Mouse (Mus musculus): ENCODE measurements around the gene Erbb4. TPM values are rescaled to one million over a fixed set of nuclear protein-coding genes. Genes with fewer than 3 reads are reported as not detected.
A peak's percentile ranks its signal among the peaks of the same experiment; 100 is the strongest.

Gene Erbb4
- 10 to 100 TPM; 12.7 to 18.3 (median 13.8) TPM for total RNA-seq (2022)

GRCm38 (mm10) chr1:69107485-69108158, at the start of gene Erbb4:
Gene Erbb4, minus strand, starts transcription at chr1:69108059.
- DNase-seq (ENCODE audit: low spot score) = no peak

- DNase-seq (ENCODE audit: low spot score) = no peak
Observed at GRCm38 (mm10) chr1:69157346-69157745, 49.5 kb upstream of the Erbb4 start.

GRCm38 (mm10) chr1:69141341-69141740, 33.5 kb upstream of the Erbb4 start:
- DNase-seq (ENCODE audit: low spot score) = no peak

GRCm38 (mm10) chr1:69139519-69139868, 31.6 kb upstream of the Erbb4 start:
- no peak for DNase-seq (ENCODE audit: low spot score)

- DNase-seq (ENCODE audit: low spot score) = peak; percentile 21
Observed at GRCm38 (mm10) chr1:69138856-69139518, 31.1 kb upstream of the Erbb4 start.

- no peak for DNase-seq (ENCODE audit: low spot score)
Observed at GRCm38 (mm10) chr1:69124147-69124848, 16.4 kb upstream of the Erbb4 start.

- no peak for DNase-seq (ENCODE audit: low spot score)
Observed at GRCm38 (mm10) chr1:69118249-69118938, 10.5 kb upstream of the Erbb4 start.

- DNase-seq (ENCODE audit: low spot score) = no peak
Observed at GRCm38 (mm10) chr1:69108159-69108925, 483 bp upstream of the Erbb4 start.

GRCm38 (mm10) chr1:69106937-69107461, 860 bp downstream of the Erbb4 start:
- no peak for DNase-seq (ENCODE audit: low spot score)

GRCm38 (mm10) chr1:69106322-69106761, 1.5 kb downstream of the Erbb4 start:
- no peak for DNase-seq (ENCODE audit: low spot score)

- DNase-seq (ENCODE audit: low spot score) = peak; percentile 33
Observed at GRCm38 (mm10) chr1:69105493-69106321, 2.2 kb downstream of the Erbb4 start.

DNA sequence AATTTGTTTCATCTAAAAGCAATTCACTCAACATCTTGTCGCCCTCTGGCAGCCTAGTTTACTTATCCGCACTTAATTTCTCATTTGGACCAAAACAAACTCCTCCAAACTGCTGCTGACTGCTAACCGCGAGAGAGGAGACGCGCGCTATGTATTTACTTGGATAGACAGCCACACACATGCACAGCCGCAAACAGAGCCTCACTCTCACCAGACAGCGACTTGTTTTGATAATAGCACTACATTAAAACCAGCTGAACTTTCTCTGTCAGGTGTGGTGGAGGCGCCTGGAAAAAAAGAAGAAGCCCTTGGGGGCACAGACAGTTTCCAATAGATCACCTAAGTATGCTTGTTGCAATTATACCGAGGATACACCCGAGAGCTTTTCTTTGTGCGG, 2.8 kb downstream of the Erbb4 start:
- no peak for DNase-seq (ENCODE audit: low spot score)

DNA sequence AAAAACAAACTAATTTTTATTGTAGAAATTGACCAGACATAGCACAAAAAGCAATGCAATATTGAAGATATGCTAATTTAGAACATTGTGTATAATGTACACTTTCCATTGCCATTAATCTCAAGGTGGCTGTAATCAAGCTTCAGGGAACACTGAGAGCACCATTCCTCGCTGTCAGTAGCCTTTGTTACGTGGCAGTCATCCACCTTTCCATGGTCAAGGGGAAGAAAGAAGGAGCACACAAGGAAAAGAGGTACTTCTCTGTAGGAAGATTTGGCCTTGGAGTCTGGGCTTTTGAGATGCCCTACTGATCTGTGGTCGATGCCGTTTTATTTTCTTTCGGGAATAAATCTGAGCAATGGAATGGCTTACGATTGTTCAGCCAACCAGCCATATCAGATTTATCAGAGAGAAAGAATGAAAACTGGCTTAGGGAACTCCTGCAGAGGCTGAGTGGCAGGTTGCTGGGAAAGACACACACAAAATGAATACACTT, 4.6 kb downstream of the Erbb4 start:
- DNase-seq (ENCODE audit: low spot score) = no peak

DNA sequence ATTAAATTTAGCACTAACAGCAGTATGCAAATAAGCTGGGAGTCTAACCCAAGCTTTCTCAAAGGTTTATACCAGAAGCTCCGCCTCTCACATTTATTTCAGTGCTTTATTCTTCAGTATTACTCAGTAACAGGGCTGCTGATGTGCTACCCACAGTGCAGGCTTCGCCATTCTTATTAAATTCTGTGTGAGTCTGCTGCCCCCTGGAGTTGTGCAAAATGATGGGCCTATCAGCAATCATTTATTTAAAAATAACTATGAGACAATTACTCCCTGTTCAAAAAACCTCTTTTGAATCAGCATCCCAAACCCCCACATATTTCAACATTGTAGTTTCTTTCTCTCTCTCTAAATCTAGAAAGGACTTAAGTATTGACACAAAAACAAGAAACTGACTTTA, 6.2 kb downstream of the Erbb4 start:
- no peak for DNase-seq (ENCODE audit: low spot score)

GRCm38 (mm10) chr1:69093052-69093451, 14.8 kb downstream of the Erbb4 start:
- DNase-seq (ENCODE audit: low spot score) = no peak

DNA sequence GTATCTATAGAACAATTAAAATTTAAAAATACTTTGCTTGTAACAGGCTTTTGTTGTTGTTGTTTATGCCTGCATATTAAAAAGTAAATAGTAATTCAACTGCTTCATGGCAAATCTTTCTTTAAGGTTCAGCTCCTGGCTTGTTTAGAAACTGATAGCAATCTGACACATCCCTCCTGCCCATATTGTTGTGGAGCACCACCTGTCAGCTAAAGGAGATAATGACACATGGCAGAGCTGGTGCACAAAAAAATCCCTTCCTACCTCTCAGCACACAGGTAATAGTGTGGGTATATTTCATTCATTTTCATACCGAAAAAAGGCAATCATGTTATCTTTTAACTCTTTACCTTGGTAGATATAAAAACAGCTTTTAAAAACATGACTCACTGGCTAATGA, 18.5 kb downstream of the Erbb4 start:
- DNase-seq (ENCODE audit: low spot score) = no peak

GRCm38 (mm10) chr1:69085753-69086152, 22.1 kb downstream of the Erbb4 start:
- DNase-seq (ENCODE audit: low spot score) = no peak

DNA sequence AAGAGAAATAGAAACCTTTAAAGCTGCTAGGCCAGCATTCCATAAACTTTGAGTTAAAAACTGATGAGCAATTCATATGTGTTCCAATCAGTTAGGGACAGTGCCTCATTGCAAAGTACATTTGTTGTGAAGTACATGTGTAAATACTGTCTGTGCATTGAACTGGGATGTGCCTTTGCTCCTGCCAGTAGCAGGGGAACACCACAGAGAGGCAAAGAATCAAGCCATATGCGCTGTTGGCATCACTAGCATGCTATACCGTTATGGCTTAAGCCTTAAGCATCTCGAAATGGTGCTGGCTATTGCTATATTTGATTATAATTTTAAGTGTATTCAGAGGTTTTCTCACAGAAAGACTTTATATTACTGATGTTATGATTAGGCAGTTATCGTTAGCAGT, 58.9 kb downstream of the Erbb4 start:
- DNase-seq (ENCODE audit: low spot score) = no peak

DNA sequence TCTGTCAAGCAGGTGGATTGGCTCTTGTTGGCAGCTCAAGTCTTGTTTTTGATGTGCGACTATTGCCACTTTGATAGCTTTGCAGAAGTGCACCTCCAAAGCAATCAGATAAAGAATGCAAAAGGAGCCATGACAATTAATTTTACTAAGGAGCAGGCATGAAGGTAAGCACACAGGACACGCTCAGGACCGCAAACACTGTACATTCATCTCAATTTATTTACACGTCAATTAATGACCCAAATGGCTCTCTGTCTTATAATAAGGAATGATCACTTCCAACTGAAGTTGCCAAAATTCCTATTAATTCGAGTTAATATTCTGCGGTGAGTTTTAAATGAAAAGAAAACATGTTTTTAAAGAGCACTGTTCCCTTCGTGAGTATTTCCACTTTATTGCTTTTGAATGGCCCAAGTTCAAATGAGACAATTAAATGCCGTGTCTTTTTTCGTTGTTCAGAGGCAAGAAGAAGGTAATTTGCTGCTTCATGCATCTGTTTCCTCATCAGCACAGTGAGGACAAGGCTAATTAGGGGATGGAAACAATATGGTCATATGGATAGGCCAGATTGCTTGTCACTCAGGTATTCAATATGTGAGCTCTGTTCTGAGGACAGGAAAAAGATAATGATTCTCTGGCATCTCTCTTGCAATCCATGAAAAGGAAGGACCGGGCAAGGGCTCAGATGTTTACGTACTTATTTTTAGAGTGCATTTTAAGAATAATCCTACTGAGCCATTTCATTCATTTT, 61.5 kb downstream of the Erbb4 start:
- DNase-seq (ENCODE audit: low spot score) = no peak

All from heart, adult 8-10 months (tissue).